Mouse (Mus musculus): ENCODE measurements around the gene Sik3.
A peak's percentile ranks its signal among the peaks of the same experiment; 100 is the strongest.
"Not testable (repeated sequence)": the region's sequence is repeated elsewhere in the genome, so short reads cannot be mapped to it uniquely, and the experiment has no call there.

Gene Sik3

DNA sequence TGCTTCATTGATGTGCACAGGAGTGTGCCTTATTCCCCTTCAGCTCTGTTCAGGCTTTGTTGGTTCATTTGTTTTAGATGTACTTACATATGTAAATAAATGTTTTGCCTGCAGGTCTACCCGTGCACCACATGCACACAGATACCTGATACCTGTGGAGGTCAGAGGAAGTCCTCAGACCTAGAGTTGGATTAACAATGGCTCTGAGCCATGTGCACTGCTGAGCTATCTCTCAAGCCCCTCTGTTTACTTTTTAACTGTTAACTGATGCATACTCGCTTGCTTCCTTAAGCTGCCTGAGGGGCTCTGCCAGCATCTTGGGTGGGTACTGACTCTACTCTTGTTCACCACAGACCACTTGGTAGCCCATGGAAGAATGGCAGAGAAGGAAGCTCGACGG is 142.4 kb downstream of the Sik3 start:
- no peak for DNase-seq

DNA sequence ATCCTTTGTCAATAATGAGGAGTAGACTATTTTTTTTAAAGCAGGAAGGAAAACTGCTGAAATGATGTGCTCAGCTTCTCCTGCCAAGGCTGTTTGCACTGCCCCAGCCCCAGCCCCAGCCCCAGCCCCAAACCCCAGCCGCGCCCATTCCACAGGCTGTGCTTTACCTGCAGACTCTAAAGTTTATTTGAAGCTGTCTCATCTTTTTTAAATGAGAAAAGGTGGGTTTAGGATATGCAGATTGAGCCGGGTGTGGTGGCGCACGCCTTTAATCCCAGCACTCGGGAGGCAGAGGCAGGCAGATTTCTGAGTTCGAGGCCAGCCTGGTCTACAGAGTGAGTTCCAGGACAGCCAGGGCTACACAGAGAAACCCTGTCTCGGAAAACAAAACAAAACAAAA is 143.2 kb downstream of the Sik3 start:
- not testable (repeated sequence) for DNase-seq

DNA sequence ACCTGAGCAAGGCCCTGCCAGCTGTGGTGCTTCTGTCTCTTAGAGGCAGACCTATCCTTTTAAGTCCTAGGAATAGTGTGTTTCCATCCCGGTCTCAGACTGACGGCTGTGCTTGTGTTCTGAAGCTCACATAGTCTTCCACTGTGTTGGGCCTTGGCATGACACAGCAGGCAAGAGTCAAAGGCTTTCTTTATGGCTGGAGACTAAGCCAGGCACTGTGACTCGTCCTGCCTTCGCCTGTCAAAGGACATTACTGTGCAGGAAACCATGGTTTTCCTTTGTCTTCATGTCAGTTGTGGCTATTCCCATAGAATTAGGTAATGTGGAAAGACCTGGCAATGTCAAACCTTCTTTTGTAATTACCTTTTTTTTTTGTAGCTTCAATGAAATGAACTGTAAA is 144.1 kb downstream of the Sik3 start:
- no peak for DNase-seq

DNA sequence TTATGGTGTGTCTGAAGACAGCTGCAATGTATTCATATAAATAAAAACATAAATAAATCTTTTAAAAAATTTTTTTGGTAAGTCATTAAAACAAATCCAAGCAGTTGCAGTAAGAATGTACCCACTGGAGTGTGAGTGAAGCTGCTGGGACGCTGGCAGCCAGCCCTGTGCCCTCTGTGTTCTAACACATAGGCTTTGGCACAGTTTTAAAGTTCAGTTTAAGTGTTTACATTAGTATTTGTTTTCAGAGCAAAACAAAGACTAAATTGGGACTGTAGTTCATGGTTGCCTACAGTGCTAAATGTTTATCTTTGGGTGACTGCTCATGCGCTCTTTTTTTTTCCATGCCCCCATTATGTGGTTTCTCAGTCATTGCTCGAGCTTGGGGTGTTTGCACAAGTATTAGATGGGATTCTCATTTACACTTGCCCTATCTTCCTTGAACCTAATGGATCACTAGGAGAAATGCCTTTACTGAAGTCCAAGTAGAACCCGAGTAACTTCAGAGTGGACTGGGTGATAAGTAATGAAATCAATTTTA is 145.7 kb downstream of the Sik3 start:
- DNase-seq = peak; percentile 67 to 85

GRCm38 (mm10) chr9:46163430-46163829 is 150.8 kb downstream of the Sik3 start:
- DNase-seq = peak; percentile 26 to 44

- no peak for DNase-seq
Observed at GRCm38 (mm10) chr9:46168802-46169201, 156.2 kb downstream of the Sik3 start.

DNA sequence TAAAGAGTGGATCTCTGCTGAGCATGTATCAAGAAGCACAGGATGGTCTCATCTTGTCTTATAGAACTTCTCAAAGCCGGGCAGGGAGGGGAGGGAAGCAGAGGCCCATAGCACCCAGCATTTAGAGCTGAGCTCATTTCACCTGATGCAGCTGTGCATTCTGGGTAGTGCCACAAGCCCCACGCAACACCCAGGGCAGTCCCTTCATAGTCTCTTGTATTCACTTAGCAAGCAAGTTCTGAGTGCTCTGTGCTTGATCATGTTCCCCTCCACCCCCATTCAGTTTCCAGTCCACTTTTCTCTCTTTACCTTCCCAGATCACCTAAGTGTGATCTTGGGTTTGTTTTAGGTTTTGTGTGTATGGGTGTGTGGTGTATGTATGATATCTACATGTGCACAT is 159.6 kb downstream of the Sik3 start:
- no peak for DNase-seq

GRCm38 (mm10) chr9:46172953-46173352 is 160.3 kb downstream of the Sik3 start:
- DNase-seq = no peak

DNA sequence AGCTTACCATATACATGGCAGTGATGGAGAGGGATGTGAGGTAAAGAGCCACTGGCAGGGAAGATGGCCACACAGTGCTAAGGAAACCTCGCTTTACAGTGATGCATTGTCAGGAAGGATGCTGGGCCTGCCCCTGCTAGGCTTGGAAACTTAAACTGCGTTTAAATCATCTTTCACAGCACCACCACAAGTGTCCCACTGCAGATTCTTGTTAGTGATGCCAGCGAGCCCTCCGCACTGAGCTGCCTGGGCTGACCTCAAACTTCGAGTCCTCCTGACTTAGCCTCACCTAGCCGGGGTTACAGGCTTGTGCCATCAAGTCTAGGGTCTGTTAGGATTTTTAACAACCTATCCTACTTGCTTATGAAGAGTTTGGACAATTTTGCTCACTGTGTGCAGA is 161.3 kb downstream of the Sik3 start:
- no peak for DNase-seq

DNA sequence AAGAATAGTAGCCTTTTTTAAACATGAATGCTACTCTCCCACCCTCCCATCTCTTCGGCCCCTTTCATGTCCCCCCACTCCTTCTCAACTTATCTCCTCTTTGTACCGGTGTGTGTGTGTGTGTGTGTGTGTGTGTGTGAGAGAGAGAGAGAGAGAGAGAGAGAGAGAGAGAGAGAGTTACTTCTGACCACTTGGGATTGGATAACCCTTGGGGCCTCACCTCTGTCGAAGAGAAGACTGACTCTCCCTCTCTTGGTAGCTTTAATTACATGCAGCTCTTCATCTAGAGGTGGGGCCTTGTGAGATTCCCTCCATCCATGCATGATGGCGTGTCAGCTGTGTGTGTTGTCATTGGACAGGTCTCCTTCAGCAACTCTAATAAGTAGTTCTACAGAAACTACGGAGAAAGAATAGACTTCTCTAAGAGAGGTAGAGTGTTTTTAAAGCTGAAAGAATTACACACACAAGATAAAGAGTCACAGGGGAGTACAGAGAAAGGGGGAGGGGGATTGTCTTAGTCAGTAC is 162.2 kb downstream of the Sik3 start:
- DNase-seq = no peak

GRCm38 (mm10) chr9:46175300-46175699 is 162.7 kb downstream of the Sik3 start:
- peak; percentile 63 to 75 for DNase-seq

DNA sequence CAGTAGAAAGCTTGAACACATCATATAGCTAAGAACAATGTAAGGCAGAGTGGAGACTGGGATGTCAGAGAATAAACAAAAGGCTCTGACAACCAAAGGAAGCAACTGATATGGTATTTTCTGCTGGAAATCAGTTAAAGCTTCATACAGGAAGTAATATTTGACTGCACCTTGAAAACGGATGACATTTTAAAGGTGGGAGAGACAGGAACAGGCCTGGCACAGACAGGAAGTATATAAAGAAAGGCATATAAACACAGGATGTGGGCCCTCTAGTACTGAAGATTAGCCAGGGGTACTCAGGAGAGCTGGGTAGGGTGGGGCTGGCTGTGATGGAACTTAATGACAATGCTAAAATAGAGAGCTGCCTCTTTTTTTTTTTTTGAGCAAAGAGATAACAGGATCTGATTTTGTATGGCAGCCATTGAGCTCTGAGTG is 163.3 kb downstream of the Sik3 start:
- peak in 1 of 2 experiments; percentile 45 for DNase-seq

- no peak for DNase-seq
Observed at GRCm38 (mm10) chr9:46176613-46177012, 164.0 kb downstream of the Sik3 start.

DNA sequence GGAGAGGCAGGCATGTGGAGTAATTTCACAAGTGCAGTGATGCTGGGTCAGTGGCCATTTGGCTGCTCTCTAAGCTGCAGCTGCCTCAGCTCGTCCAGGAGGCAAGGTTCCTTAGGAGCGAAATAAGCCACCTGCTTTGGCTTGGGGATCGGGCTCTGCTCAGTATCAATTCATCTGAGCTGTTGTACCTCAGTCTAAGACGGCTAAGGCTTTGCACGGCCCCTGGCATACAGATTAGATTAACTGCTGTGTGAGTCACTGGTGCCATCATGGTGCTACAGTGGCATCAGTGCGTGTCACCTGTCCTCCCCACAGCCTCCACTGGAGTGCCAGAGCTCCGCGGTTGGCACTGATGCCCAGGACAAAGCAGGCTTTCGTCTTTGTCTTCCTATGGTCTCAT is 166.0 kb downstream of the Sik3 start:
- DNase-seq = no peak

DNA sequence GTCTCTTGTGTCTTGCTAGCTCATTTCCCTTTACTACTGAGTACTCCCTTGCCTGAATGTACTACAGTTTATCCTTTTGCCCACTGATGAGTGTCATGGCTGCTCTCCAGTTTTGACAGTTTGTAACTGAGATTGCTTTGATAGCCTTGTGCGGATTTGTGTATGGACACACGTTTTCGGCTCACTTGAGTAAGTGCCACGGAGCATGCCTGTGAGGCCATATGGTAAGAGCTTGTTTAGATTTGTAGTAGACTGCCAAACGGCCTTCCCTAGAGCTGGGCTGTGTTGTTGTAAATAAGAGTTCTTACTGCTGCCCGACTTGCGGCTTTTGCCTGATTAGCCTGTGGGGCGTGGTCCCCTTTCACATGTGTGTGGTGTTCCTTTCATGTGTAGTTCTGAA is 168.7 kb downstream of the Sik3 start:
- DNase-seq = peak; percentile 44 to 67

- DNase-seq = no peak
Observed at GRCm38 (mm10) chr9:46184542-46184941, 171.9 kb downstream of the Sik3 start.

GRCm38 (mm10) chr9:46185191-46185590 is 172.6 kb downstream of the Sik3 start:
- DNase-seq = peak in 1 of 2 experiments; percentile 38

- no peak for DNase-seq
Observed at GRCm38 (mm10) chr9:46186387-46186786, 173.8 kb downstream of the Sik3 start.

- DNase-seq = no peak
Observed at GRCm38 (mm10) chr9:46188370-46188769, 175.8 kb downstream of the Sik3 start.

DNA sequence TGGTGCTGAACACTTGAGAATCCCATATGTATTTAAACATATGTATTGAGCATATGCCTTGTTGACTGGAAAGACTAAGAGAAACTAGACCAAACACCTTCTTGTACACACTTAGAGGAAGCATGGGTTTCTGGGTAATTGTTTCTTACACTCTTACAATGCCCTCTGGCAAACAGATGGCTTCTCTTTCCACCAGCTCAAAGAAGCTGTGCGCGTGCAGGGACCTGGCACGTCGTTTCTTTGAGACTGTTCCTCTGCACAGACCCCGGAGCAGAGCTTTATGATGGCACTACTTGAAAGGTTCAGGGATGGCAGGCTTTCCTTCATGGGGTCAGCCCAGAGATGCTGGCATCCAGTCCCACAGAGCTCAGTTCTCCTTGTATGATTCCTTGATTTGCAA is 176.3 kb downstream of the Sik3 start:
- no peak for DNase-seq

DNA sequence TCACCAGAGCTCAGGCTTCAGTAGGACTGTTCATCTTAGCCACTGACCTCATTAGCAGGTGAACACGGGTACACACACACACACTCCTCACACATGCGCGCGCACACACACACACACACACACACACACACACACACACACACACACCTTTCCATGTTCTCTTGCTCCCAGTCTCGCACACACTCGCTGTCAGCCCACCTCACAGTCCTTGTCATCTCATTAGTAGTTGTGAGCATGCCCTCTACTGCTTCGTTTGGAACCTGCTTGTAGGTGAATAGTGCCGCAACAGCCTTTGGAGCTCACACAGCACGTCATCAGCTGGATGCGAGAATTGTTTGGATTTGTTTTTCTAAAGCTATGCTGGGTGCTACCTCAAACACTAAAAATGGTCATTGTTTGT is 176.8 kb downstream of the Sik3 start:
- no peak for DNase-seq

GRCm38 (mm10) chr9:46191234-46191633 is 178.6 kb downstream of the Sik3 start:
- no peak for DNase-seq

GRCm38 (mm10) chr9:46191644-46192043 is 179.0 kb downstream of the Sik3 start:
- peak in 1 of 2 experiments; percentile 28 for DNase-seq

- no peak for DNase-seq
Observed at GRCm38 (mm10) chr9:46192642-46193041, 180.0 kb downstream of the Sik3 start.

GRCm38 (mm10) chr9:46194809-46195208 is 182.2 kb downstream of the Sik3 start:
- DNase-seq = no peak
